Mouse (Mus musculus): ENCODE results near the gene Ces1g. TPM values are rescaled to one million over a fixed set of nuclear protein-coding genes. Genes with fewer than 3 reads are reported as not detected.

The Ces1g gene
- polyA plus RNA-seq, 1 experiment from 2014 or later = not detected

- no peak for ATAC-seq (replicated peaks; ENCODE audit: low FRiP score)
- WGBS = 100% methylated on average over 1 of the region's 1 CpGs
These were observed 84.6 kb downstream of the Ces1g start for GRCm38 (mm10) chr8:93252400-93252925.

More at GRCm38 (mm10) chr8:93252400-93252925, 84.6 kb downstream of the Ces1g start:
- H3K4me3 ChIP-seq (ENCODE audit: low read depth, low read length) = no peak overlapping the region
- no peaks in the 10 kb centered on the region for H3K36me3 ChIP-seq (ENCODE audit: control insufficient read depth, insufficient read depth, low read length)
- no peak overlapping the region for H3K27ac ChIP-seq (ENCODE audit: low read depth, low read length)
- no peak for DNase-seq (ENCODE audit: low spot score)
- no peak overlapping the region for H3K9ac ChIP-seq (ENCODE audit: low read length)
- H3K4me1 ChIP-seq (replicated peaks; ENCODE audit: control insufficient read depth, insufficient read depth, low read length) = no peaks in the 10 kb centered on the region
- no peaks in the 10 kb centered on the region for H3K9me3 ChIP-seq (ENCODE audit: control insufficient read depth, low read length)
- no peak overlapping the region for H3K4me2 ChIP-seq (ENCODE audit: low read depth, low read length, severe bottlenecking)
- H3K27me3 ChIP-seq (ENCODE audit: control insufficient read depth, insufficient read depth, low read length) = no peaks in the 10 kb centered on the region

Other genes starting within 250 kb of the Ces1g start
- gene Ces1c, start 206.0 kb downstream of the Ces1g start, polyA plus RNA-seq (2014; fragmentation: Nextera tagmentation; extraction: Ambion mirVana) = not detected in 2 replicates
- gene Ces1d, start 139.5 kb downstream of the Ces1g start, polyA plus RNA-seq (2014; fragmentation: Nextera tagmentation; extraction: Ambion mirVana) = 0.12 and 0.19 TPM in 2 replicates
- gene Ces1e, start 107.7 kb downstream of the Ces1g start, polyA plus RNA-seq (2014; fragmentation: Nextera tagmentation; extraction: Ambion mirVana) = not detected in 2 replicates
- gene Ces1f, start 57.6 kb downstream of the Ces1g start, polyA plus RNA-seq (2014; fragmentation: Nextera tagmentation; extraction: Ambion mirVana) = not detected in 2 replicates
- not detected in 2 replicates for gene Ces1h, start 42.4 kb upstream of the Ces1g start, polyA plus RNA-seq (2014; fragmentation: Nextera tagmentation; extraction: Ambion mirVana)
- not detected in 2 replicates for gene Ces5a, start 198.5 kb upstream of the Ces1g start, polyA plus RNA-seq (2014; fragmentation: Nextera tagmentation; extraction: Ambion mirVana)